ENCODE assay signal across 8 mouse cellular contexts in the genomic region with DNA sequence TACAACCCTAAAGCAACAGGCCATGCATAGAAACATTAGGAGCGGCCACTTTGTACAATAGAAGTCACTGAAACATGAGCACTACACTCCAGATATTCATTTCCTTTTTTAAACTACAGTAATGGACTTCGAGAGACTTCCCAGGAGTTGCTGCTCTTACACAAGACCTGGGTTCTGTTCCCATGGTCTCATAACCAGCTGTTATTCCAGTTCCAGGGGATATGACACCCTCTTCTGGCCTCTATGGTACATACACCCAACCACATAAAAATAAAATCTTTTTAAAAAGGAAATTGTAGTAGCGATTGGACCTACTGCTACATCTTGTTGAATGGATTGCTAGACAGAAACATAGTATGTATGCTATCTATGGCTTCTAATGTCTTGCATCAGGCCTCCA. TPM values are rescaled to one million over a fixed set of nuclear protein-coding genes. Genes with fewer than 3 reads are reported as not detected.
DNase-seq lines count a peak whose midpoint lies in the region; ATAC-seq and TF ChIP-seq lines count a peak whose summit lies in the region.

No protein-coding gene starts in this region.

- no peak for DNase-seq in heart, postnatal 0 days (ENCODE audit: low spot score)
- DNase-seq in heart, adult 18-20 months, result no peak
- peak; percentile 58 for DNase-seq in NIH3T3 (ENCODE audit: low read depth)
- DNase-seq in spleen, adult 18-20 months, result no peak
- DNase-seq in embryo, embryonic 9.5 days (ENCODE audit: extremely low spot score), result no peak
- DNase-seq in ovary, adult 18-20 months (ENCODE audit: low spot score), result no peak

- 83% methylated on average over 3 of the region's 3 CpGs for WGBS in heart, postnatal 0 days
- WGBS in hindbrain, embryonic 12.5 days, result 86% methylated on average over 3 of the region's 3 CpGs
- WGBS in midbrain, embryonic 13.5 days, result 84% methylated on average over 3 of the region's 3 CpGs

- H3K9me3 ChIP-seq in heart, postnatal 0 days (replicated peaks; ENCODE audit: control insufficient read depth, low read length), result no peaks in the 10 kb centered on the region
- no peaks in the 10 kb centered on the region for H3K9me3 ChIP-seq in hindbrain, embryonic 12.5 days (replicated peaks)
- H3K9me3 ChIP-seq in midbrain, embryonic 13.5 days, result no peaks in the 10 kb centered on the region

- H3K4me1 ChIP-seq in heart, postnatal 0 days (ENCODE audit: control insufficient read depth, insufficient read depth), result 0 out of 2 replicates have a peak, but pooled peaks cover 4% of the 10 kb centered on the region
- peaks cover 20% of the 10 kb centered on the region for H3K4me1 ChIP-seq in hindbrain, embryonic 12.5 days
- peaks cover 18% of the 10 kb centered on the region for H3K4me1 ChIP-seq in midbrain, embryonic 13.5 days (replicated peaks)

- peak; percentile 12; the same call in 1 of the 2 replicates for TF ChIP-seq CTCF in heart, postnatal 0 days (IDR thresholded peaks at IDR 0.05; ENCODE audit: low read depth)

- TF ChIP-seq EP300 in heart, postnatal 0 days (IDR thresholded peaks at IDR 0.05; ENCODE audit: low read depth), result no peak

- H3K27ac ChIP-seq in heart, postnatal 0 days (ENCODE audit: low read depth), result no peak overlapping the region
- H3K27ac ChIP-seq in hindbrain, embryonic 12.5 days, result no peak overlapping the region
- H3K27ac ChIP-seq in midbrain, embryonic 13.5 days, result 0 out of 2 replicates have a peak overlapping the region, but pooled peaks have one; percentile 92

- H3K4me2 ChIP-seq in heart, postnatal 0 days (ENCODE audit: low read depth, low read length), result peak overlapping the region; percentile 94
- peak overlapping the region; percentile 91; the same call in 1 of the 2 replicates for H3K4me2 ChIP-seq in hindbrain, embryonic 12.5 days (replicated peaks)
- peak overlapping the region; percentile 95 for H3K4me2 ChIP-seq in midbrain, embryonic 13.5 days (replicated peaks)

- H3K27me3 ChIP-seq in heart, postnatal 0 days (ENCODE audit: control insufficient read depth, insufficient read depth, low read length), result no peaks in the 10 kb centered on the region
- H3K27me3 ChIP-seq in hindbrain, embryonic 12.5 days, result no peaks in the 10 kb centered on the region
- H3K27me3 ChIP-seq in midbrain, embryonic 13.5 days, result no peaks in the 10 kb centered on the region

- H3K9ac ChIP-seq in heart, postnatal 0 days (replicated peaks; ENCODE audit: low read depth, low read length), result no peak overlapping the region
- H3K9ac ChIP-seq in hindbrain, embryonic 12.5 days, result peak overlapping the region; percentile 100; the same call in 1 of the 2 replicates
- no peak overlapping the region for H3K9ac ChIP-seq in midbrain, embryonic 13.5 days (replicated peaks)

- H3K36me3 ChIP-seq in heart, postnatal 0 days (replicated peaks; ENCODE audit: control insufficient read depth, insufficient read depth, low read length), result peaks cover 26% of the 10 kb centered on the region
- peaks cover 26% of the 10 kb centered on the region for H3K36me3 ChIP-seq in hindbrain, embryonic 12.5 days
- peaks cover 26% of the 10 kb centered on the region for H3K36me3 ChIP-seq in midbrain, embryonic 13.5 days

- peak overlapping the region; percentile 84 for H3K4me3 ChIP-seq in heart, postnatal 0 days (ENCODE audit: low read depth, low read length)
- peak overlapping the region; percentile 89 for H3K4me3 ChIP-seq in hindbrain, embryonic 12.5 days
- H3K4me3 ChIP-seq in midbrain, embryonic 13.5 days (replicated peaks), result peak overlapping the region; percentile 100

- no peak for ATAC-seq in heart, postnatal 0 days (ENCODE audit: insufficient read depth, low read depth)
- no peak for ATAC-seq in hindbrain, embryonic 12.5 days (ENCODE audit: low FRiP score)
- no peak for ATAC-seq in midbrain, embryonic 13.5 days

RNA-seq across cellular contexts. Expression of a gene that starts 0.5 kb away (rescaled TPM):
- 50.9 and 65.9 TPM in 2 replicates for total RNA-seq in heart, postnatal 0 days (2014; rRNA removed; ENCODE audit: low replicate concordance)
- 136 and 137 TPM in 2 replicates for polyA plus RNA-seq in heart, postnatal 0 days (2015; fragmentation: Nextera tagmentation; extraction: Ambion mirVana)
- 10 to 100 TPM; 65.5 to 68.2 TPM for total RNA-seq in heart, adult 18-20 months (2021)
- polyA plus RNA-seq in hindbrain, embryonic 12.5 days (2016; fragmentation: Nextera tagmentation; extraction: Ambion mirVana), result 284 and 287 TPM in 2 replicates
- 328 and 344 TPM in 2 replicates for polyA plus RNA-seq in midbrain, embryonic 13.5 days (2015; fragmentation: Nextera tagmentation; extraction: Ambion mirVana)

RNA-seq across cellular contexts. Expression of a gene that starts 48.1 kb away (rescaled TPM):
- 0.23 and 2.8 TPM in 2 replicates for total RNA-seq in heart, postnatal 0 days (2014; rRNA removed; ENCODE audit: low replicate concordance)
- polyA plus RNA-seq in heart, postnatal 0 days (2015; fragmentation: Nextera tagmentation; extraction: Ambion mirVana), result 0.05 TPM in 1 of 2 replicates, not detected in the other
- total RNA-seq in heart, adult 18-20 months (2021), result not detected
- polyA plus RNA-seq in hindbrain, embryonic 12.5 days (2016; fragmentation: Nextera tagmentation; extraction: Ambion mirVana), result 1.1 and 1.3 TPM in 2 replicates
- polyA plus RNA-seq in midbrain, embryonic 13.5 days (2015; fragmentation: Nextera tagmentation; extraction: Ambion mirVana), result 1.1 and 1.2 TPM in 2 replicates
